Mouse (Mus musculus) cerebellum, postnatal 14 days (tissue): ENCODE measurements around the gene Kctd13.

Experiments
- DNase-seq, 2 experiments: peaks; one replicate each; pipeline ENCODE4 v3.0.0; 2021; ENCODE audit warnings: mixed read lengths in 2 of 2

The Kctd13 gene

GRCm38 (mm10) chr7:126983113-126983512 lies 54.4 kb downstream of the Kctd13 start:
- no peak for DNase-seq

- DNase-seq = no peak
These were observed 56.2 kb downstream of the Kctd13 start for GRCm38 (mm10) chr7:126984667-126985444.

GRCm38 (mm10) chr7:126986319-126986718 lies 57.6 kb downstream of the Kctd13 start:
- peak; percentile 80 to 83 for DNase-seq

GRCm38 (mm10) chr7:126988816-126989215 lies 60.1 kb downstream of the Kctd13 start:
- no peak for DNase-seq
